Comparison of ENCODE assay signal across 8 mouse cellular contexts in genomic region chr11:75538184-75538969, GRCm38 (mm10). TPM values are rescaled to one million over a fixed set of nuclear protein-coding genes. Genes with fewer than 3 reads are reported as not detected.
DNase-seq lines count a peak whose midpoint lies in the region; ATAC-seq lines count a peak whose summit lies in the region.

No protein-coding gene starts in this region.

- H3K36me3 ChIP-seq in kidney, embryonic 15.5 days = no peaks in the 10 kb centered on the region
- no peaks in the 10 kb centered on the region; the same call in 1 of the 2 replicates for H3K36me3 ChIP-seq in embryonic facial prominence, embryonic 13.5 days
- H3K36me3 ChIP-seq in liver, embryonic 13.5 days = no peaks in the 10 kb centered on the region

- no peak overlapping the region for H3K4me2 ChIP-seq in kidney, embryonic 15.5 days
- no peak overlapping the region for H3K4me2 ChIP-seq in embryonic facial prominence, embryonic 13.5 days
- H3K4me2 ChIP-seq in liver, embryonic 13.5 days = no peak overlapping the region

- ATAC-seq in kidney, embryonic 15.5 days (replicated peaks; ENCODE audit: low FRiP score) = no peak
- 0 out of 2 replicates have a peak, but pooled peaks have one; percentile 35 for ATAC-seq in embryonic facial prominence, embryonic 13.5 days (ENCODE audit: insufficient number of reproducible peaks, insufficient read depth, low FRiP score, low TSS enrichment, low read depth)
- no peak for ATAC-seq in liver, embryonic 13.5 days (ENCODE audit: low read depth)
- no peak for ATAC-seq in activated CD4-positive, CD25-positive, alpha-beta regulatory T cell, adult 4 months

- no peaks in the 10 kb centered on the region for H3K9me3 ChIP-seq in kidney, embryonic 15.5 days (replicated peaks)
- no peaks in the 10 kb centered on the region for H3K9me3 ChIP-seq in embryonic facial prominence, embryonic 13.5 days
- no peaks in the 10 kb centered on the region for H3K9me3 ChIP-seq in liver, embryonic 13.5 days (replicated peaks)

- no peaks in the 10 kb centered on the region for H3K27me3 ChIP-seq in kidney, embryonic 15.5 days
- no peaks in the 10 kb centered on the region for H3K27me3 ChIP-seq in embryonic facial prominence, embryonic 13.5 days
- H3K27me3 ChIP-seq in liver, embryonic 13.5 days = peaks cover 4% of the 10 kb centered on the region; the same call in 1 of the 2 replicates

- peaks cover 48% of the 10 kb centered on the region for H3K4me1 ChIP-seq in kidney, embryonic 15.5 days
- peaks cover 8% of the 10 kb centered on the region; the same call in 1 of the 2 replicates for H3K4me1 ChIP-seq in embryonic facial prominence, embryonic 13.5 days
- H3K4me1 ChIP-seq in liver, embryonic 13.5 days (replicated peaks) = peaks cover 77% of the 10 kb centered on the region

- WGBS in kidney, embryonic 15.5 days = 54% methylated on average over 9 of the region's 9 CpGs
- WGBS in embryonic facial prominence, embryonic 13.5 days = 65% methylated on average over 9 of the region's 9 CpGs
- 72% methylated on average over 9 of the region's 9 CpGs for WGBS in liver, embryonic 13.5 days (ENCODE audit: insufficient replicate concordance)

- H3K27ac ChIP-seq in kidney, embryonic 15.5 days = peak overlapping the region; percentile 56
- peak overlapping the region; percentile 17; the same call in 1 of the 2 replicates for H3K27ac ChIP-seq in embryonic facial prominence, embryonic 13.5 days
- peak overlapping the region; percentile 34 for H3K27ac ChIP-seq in liver, embryonic 13.5 days

- no peak overlapping the region for H3K4me3 ChIP-seq in kidney, embryonic 15.5 days (replicated peaks)
- no peak overlapping the region for H3K4me3 ChIP-seq in embryonic facial prominence, embryonic 13.5 days
- no peak overlapping the region for H3K4me3 ChIP-seq in liver, embryonic 13.5 days (replicated peaks)

- H3K9ac ChIP-seq in kidney, embryonic 15.5 days = no peak overlapping the region
- no peak overlapping the region for H3K9ac ChIP-seq in embryonic facial prominence, embryonic 13.5 days
- no peak overlapping the region for H3K9ac ChIP-seq in liver, embryonic 13.5 days

- DNase-seq in kidney, postnatal 25 days = no peak
- peak; percentile 58 for DNase-seq in brain, adult 2 months (ENCODE audit: low read depth, low spot score)
- DNase-seq in liver, embryonic 13.5 days = no peak
- DNase-seq in spleen, adult 18-20 months = no peak
- no peak for DNase-seq in left cerebral cortex, adult 11 months (ENCODE audit: low spot score)

RNA-seq across cellular contexts. Expression of gene Slc43a2, which starts 6.9 kb away (rescaled TPM):
- 7.5 and 8.0 TPM in 2 replicates for polyA plus RNA-seq in kidney, embryonic 15.5 days (2015; fragmentation: Nextera tagmentation; extraction: Ambion mirVana)
- 3.6 and 4.5 TPM in 2 replicates for polyA plus RNA-seq in embryonic facial prominence, embryonic 13.5 days (2015; fragmentation: Nextera tagmentation; extraction: Ambion mirVana)
- 3.7 and 5.9 TPM in 2 replicates for polyA plus RNA-seq in liver, embryonic 13.5 days (2015; fragmentation: Nextera tagmentation; extraction: Ambion mirVana)
- polyA plus RNA-seq in activated CD4-positive, CD25-positive, alpha-beta regulatory T cell, adult 4 months (2017; shearing (Covaris generic)) = 10 to 100 TPM; 18.3 to 18.7 TPM

RNA-seq across cellular contexts. Expression of gene Scarf1, which starts 25.0 kb away (rescaled TPM):
- 15.0 and 15.4 TPM in 2 replicates for polyA plus RNA-seq in kidney, embryonic 15.5 days (2015; fragmentation: Nextera tagmentation; extraction: Ambion mirVana)
- 5.0 and 6.0 TPM in 2 replicates for polyA plus RNA-seq in embryonic facial prominence, embryonic 13.5 days (2015; fragmentation: Nextera tagmentation; extraction: Ambion mirVana)
- polyA plus RNA-seq in liver, embryonic 13.5 days (2015; fragmentation: Nextera tagmentation; extraction: Ambion mirVana) = 2.6 and 3.0 TPM in 2 replicates
- under 1 TPM; 0.42 to 0.47 TPM for polyA plus RNA-seq in activated CD4-positive, CD25-positive, alpha-beta regulatory T cell, adult 4 months (2017; shearing (Covaris generic))

RNA-seq across cellular contexts. Expression of gene Rilp, which starts 28.5 kb away (rescaled TPM):
- 1.3 TPM in 2 replicates for polyA plus RNA-seq in kidney, embryonic 15.5 days (2015; fragmentation: Nextera tagmentation; extraction: Ambion mirVana)
- polyA plus RNA-seq in embryonic facial prominence, embryonic 13.5 days (2015; fragmentation: Nextera tagmentation; extraction: Ambion mirVana) = 0.41 TPM in 1 of 2 replicates, not detected in the other
- 1.4 and 1.6 TPM in 2 replicates for polyA plus RNA-seq in liver, embryonic 13.5 days (2015; fragmentation: Nextera tagmentation; extraction: Ambion mirVana)
- polyA plus RNA-seq in activated CD4-positive, CD25-positive, alpha-beta regulatory T cell, adult 4 months (2017; shearing (Covaris generic)) = not detected

RNA-seq across cellular contexts. Expression of gene Pitpna, which starts 49.5 kb away (rescaled TPM):
- 77.6 and 83.5 TPM in 2 replicates for polyA plus RNA-seq in kidney, embryonic 15.5 days (2015; fragmentation: Nextera tagmentation; extraction: Ambion mirVana)
- 66.2 and 74.4 TPM in 2 replicates for polyA plus RNA-seq in embryonic facial prominence, embryonic 13.5 days (2015; fragmentation: Nextera tagmentation; extraction: Ambion mirVana)
- polyA plus RNA-seq in liver, embryonic 13.5 days (2015; fragmentation: Nextera tagmentation; extraction: Ambion mirVana) = 33.2 and 38.3 TPM in 2 replicates
- polyA plus RNA-seq in activated CD4-positive, CD25-positive, alpha-beta regulatory T cell, adult 4 months (2017; shearing (Covaris generic)) = 10 to 100 TPM; 24.3 to 47.6 TPM

RNA-seq across cellular contexts. Expression of gene Prpf8, which starts 51.8 kb away (rescaled TPM):
- 54.6 and 61.7 TPM in 2 replicates for polyA plus RNA-seq in kidney, embryonic 15.5 days (2015; fragmentation: Nextera tagmentation; extraction: Ambion mirVana)
- polyA plus RNA-seq in embryonic facial prominence, embryonic 13.5 days (2015; fragmentation: Nextera tagmentation; extraction: Ambion mirVana) = 62.5 and 63.1 TPM in 2 replicates
- 28.2 and 31.5 TPM in 2 replicates for polyA plus RNA-seq in liver, embryonic 13.5 days (2015; fragmentation: Nextera tagmentation; extraction: Ambion mirVana)
- 10 to 100 TPM; 33.9 to 38.7 TPM for polyA plus RNA-seq in activated CD4-positive, CD25-positive, alpha-beta regulatory T cell, adult 4 months (2017; shearing (Covaris generic))
